Mouse (Mus musculus): Measurements from ENCODE around the gene Sertad4. TPM values are rescaled to one million over a fixed set of nuclear protein-coding genes. Genes with fewer than 3 reads are reported as not detected.

Sertad4 gene
- 10 to 100 TPM; 12.5 to 14.9 TPM for total RNA-seq (2021)

DNA sequence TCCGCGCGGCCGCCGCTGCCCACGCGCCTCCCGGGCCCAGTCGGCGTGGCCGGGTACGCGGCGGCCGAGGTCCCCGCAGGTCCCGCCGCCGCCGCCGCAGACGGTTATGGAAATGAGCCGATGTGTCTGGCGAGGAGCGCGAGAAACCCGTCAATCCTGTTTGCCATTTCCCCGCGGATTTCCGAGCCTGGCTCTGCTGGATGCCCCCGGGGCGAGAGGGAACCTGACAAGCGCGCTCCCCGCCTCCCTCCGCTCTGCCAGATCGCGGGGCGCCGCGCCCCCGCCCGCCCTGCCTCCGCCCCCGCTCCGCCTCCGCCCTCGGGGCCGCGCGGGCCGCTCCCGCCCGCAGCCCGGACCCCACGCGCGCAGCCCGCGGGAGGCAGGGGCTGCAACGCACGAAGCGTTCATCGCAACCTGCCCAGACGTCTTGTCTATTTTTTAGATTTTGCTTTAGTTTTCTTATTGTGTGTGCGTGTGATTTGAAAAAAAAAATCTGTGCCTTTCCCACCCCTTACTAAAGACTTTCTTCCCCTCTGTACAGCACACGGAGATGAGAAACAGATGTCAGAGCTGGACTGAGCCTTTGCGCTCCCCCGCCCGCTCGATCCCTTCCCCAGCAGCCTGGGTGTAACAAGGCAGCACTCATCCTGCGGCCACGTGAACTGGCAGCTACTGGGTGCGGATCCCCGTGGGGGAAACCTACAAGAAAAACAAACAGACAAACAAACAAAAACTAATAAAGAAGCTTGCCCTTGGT lies at the start of gene Sertad4:
Gene Sertad4, minus strand, starts transcription at position 283 of the 757 bp plus-strand sequence.
- DNase-seq = peak; percentile 26 to 31

DNA sequence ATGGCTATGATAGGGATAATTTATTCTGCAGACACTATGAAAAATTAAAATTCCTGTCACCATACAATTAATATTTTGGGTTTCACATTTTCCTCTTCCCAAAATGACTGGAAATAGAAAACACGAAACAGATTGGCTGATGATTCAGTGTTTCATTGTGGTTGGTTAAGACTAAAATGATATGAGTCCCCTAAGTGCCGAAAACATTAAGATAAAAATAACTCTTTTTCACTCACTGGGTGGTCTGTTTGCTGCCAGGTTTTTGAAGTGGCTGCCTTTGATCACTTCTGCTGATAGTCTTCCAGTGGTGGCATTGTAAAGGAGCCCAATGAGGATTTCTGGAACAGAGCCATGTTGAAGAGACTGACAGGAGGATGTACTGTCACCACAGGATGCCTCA lies 46.0 kb upstream of the Sertad4 start:
- no peak for DNase-seq

DNA sequence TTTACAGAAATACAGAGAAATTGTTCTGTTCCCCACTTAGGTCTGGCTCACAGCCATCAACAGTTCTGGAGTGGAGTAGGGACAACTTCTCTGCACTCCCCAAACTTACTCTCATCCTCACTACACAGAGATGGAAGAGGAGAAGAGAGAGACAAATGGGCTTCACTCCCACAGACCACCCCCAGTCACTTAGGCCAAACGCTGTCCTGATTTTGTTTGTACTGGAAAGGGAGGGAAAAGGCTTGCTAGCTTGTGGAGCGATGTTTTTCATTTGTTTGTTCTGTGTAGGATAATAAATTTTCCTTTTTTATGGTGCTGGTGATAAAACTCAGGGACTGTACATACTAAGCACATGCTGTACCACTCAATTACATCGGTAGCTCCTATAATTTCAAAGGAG lies 45.4 kb upstream of the Sertad4 start:
- DNase-seq = no peak

DNA sequence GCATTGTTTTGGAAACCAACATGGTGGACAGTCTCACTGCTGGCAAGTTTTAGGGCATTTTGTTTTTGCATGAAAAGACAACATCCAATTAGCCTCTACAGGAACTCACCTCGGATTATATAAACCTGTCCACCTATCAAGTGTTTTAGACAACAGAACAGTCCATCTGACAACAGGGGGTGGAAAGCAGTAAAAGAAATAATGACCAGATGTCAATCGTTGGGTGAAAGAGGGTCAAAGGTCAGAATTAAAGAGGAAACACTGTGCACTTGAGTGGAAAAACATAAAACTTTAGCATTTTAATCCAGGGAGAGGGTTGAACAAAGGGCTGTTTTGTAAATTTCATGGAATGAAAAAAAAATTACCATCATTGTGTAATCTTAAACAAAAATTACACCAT lies 43.2 kb upstream of the Sertad4 start:
- DNase-seq = no peak

DNA sequence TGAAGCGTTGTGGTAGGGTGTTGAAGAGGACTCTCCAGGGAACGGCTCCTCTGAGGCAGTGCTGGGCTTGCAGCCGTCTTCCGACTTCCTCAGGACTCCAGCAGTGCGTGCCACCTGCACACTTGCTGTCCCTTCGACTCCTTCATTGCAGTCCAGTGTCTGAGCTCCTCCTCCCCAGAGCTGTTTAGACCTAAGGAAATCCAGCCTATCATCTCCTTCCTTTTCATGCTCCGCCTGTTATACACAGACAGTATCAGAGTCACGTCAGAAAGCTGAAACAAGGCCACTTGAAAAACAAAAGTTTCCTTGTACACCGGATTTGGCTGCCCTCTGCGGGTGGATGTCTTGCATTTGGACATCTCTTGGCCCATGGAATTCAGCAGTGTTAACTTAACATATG lies 41.7 kb upstream of the Sertad4 start:
- no peak for DNase-seq

DNA sequence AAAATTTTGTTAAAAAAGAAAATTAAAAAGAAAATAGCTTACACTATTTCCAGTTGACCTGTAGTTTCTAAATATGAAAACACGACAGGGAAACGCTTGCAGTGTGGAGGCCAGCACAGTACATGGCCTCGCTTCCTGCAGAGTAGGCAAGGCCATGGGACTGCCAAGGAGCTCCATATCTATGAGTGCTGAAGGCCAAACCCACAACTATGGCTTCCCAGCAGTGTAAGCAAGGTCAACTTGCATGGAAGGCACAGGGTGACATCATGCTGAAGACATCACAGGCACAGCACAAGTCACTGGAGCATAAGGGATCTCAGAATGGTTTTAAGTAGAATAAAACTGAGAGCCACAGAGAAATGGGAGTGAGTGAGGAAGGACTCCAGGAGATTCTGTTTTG lies 40.5 kb upstream of the Sertad4 start:
- no peak for DNase-seq

DNA sequence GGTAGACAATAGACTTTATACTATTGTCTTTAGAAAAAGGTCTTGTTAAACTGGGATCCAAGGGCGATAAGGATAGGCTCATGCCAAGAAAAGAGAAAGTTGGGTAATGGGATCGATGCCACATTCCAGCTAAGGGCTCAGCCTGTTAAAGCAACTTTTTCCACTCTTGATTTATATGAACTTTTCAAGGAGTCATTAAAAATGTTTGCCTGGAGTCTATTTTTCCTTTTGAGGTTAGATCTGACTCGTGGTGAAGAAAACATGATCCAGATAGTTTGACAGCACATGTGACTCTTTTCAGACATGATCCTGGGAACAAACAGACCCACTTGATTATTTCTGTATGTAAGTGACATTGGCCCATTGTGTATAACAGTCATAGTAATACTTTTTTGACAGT lies 35.2 kb upstream of the Sertad4 start:
- no peak for DNase-seq

DNA sequence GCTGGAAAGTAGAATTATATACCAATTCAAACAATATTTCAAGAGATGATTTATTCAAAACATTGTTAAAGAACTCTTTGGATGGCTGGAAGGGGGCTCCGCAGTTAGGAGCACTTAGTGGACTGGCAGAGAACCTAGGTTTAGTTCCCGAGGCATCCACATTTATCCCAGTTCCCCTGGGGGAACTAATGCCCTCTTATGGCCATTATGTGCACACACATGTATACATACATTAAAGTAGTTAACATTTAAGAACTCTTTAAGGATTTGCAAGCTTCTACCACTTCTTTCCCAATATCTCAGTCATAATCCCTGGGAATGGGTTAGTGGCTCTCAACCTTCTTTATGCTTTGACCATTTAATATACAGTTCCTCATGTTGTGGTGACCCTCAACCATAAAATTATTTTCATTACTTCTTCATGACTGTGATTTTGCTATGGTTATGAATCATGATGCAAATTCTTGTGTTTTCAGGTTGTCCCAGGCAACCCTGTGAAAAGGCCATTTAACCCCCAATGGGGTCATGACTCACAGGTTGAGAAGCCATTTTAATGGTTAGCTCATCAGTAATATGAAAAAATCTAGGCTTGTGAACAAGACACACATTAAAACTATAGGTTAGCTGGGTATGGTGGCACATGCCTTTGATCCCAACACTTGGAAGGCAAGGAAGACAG lies 27.2 kb upstream of the Sertad4 start:
- no peak for DNase-seq

DNA sequence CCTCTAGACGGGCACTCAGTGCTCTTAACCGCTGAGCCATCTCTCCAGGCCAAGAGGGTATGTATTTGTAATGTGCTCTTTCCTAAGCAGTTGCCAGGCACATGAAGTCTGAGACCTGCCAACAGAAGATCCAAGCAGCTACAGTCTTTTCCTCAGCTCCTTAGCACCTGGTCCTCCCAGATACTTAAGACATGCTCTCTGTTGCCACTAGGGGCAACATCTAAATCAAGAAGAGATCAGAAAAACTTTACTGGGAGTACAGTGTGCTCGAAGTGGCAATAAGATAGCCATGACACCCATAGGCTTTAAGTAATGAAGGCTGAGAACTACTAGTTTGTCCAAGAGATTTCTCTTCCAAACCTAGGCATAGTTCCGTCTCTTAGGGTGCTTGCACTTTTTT lies 24.6 kb upstream of the Sertad4 start:
- no peak for DNase-seq

DNA sequence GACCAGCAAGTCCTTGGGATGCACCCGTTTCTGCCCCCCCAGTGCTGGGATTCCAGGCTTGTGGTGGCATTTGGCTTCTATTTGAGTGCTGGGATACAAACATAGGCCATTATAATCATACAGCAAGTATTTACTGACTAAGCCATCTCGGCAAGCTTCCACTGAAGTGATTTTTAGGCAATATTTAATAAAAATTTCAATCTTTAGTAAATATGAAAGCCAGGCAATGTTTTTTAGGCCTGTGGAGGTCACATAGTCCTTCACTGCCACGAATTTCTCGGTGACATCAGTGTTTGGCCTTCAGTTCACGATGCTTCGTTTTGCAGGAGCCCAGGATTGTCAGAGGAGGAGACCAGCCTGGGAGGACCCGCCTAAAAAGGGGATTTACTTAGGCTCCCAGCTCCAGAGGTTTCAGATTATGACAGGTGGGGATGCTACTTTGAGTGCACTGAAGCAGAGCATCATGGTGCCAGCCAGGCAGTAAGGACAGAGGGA lies 23.6 kb upstream of the Sertad4 start:
- no peak for DNase-seq

DNA sequence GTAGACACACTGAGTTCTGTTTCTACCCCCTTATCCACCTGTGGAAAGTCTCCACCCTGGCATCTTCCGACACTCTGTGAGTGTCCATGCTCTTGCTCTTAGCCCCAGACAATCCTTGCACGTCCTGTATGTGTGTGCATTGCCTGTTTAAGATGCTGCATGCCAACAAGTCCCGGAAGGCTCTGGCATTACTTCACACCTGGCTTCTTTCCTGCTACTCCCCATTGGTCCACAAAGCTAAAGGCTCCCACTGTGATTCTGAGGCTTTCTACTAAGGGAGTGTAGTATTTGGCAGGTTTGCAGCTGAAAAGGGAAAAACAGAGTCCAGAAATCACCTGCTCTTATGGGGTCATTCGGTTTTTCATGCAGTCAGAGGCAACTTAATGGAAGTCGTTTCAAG lies 17.3 kb upstream of the Sertad4 start:
- DNase-seq = no peak

DNA sequence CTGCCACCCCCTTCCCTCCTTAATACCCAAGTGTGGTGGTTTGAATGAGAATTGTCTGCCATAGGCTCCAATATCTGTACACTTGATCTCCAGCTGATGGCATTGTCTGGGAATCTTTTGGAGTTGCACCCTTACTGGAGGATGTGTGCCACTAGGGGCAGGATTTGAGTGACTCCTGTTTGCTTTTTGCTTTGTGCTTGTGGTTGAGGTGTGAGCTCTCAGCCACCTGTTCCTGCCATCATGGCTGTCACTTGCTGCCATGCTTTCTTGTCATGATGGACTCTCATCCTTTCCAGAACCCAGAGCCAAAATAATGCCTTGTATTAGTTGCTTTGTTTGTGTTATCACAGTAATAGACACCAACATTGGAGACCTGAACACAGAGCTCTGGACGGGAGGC lies 14.2 kb upstream of the Sertad4 start:
- DNase-seq = no peak

DNA sequence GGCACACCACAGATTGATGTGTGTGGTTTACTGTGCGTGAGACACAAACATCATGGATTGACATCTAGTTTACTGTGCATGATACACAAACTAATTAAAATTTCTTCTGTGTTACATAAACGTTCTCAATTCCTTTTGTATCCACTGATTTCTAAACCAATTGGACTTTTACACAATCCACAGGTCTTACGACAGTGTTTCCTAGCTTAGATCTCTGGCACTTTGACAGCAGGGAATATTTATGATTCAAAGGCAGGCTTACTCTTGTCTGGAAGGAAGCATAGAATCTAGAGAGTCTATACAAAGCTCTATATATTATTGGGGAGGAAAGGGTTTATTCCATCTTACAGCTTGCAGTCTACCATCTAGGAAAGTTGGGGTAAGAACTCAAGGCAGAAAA lies 8.9 kb upstream of the Sertad4 start:
- DNase-seq = no peak

DNA sequence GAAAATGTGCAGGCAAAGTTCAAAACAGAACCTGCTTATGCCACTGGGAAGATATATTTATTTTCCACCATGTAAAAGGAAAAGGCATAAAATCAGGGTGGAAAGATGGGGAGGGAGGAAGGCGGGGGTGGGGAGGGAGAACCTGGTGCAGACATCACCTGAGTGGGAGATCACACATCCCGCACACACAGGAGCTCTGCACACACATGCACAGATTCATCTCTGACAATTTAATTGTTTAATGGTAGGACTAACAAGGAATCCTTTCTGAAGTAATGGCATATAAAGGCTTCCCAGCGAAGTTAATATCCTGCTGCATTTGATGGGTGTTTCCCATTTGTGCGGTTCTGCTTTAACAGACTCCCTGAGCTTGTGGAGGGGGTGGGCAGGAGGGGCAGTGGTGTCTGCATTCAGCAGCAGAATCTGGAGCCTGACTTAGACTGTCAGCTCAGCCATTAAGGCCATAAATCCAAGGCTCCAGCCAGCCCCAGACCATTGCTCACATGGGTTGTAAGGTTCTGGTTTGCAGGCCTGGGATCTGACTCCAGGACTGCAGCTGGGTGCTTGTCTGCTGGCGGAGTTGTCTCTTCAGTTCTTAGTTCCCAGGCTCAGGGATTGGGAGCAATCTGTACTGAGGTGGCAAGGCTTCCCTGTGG lies 5.9 kb upstream of the Sertad4 start:
- no peak for DNase-seq

DNA sequence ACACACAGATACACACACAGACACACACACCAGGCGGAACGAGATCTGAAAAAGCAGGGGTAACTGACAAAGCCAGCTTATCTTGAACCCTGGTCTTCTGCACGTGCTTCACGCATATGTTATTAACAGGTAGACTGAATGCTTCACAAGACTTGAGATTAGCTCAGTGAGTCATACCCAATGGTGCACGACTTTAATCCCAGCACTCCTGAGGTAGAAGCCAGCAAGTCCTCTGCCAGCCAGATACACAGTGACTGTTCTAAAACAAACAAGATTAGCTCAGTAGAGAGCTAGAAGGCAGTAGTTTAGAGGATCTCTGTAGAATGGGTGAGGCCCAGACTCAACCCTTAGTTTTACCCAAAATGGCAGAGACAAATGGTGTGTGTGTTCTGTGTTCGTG lies 4.7 kb upstream of the Sertad4 start:
- no peak for DNase-seq

DNA sequence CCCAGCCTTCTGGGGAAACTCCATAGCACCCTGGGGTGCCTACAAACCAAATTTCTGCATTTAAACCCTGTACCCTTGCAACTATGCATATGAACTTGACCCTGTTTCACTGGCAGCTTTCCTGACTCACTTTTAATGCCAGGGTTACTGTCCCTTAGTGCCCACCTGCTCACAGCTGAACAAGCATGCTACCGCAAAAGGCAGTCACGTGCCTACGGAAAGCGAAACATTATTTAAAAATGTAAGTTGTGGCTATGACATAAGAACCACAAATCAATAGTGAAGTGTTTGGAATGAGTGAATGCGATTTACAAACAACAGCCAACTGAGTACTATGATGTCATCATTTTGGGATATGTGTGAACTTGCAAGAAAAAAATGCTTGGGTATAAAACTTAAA lies 2.0 kb upstream of the Sertad4 start:
- no peak for DNase-seq

DNA sequence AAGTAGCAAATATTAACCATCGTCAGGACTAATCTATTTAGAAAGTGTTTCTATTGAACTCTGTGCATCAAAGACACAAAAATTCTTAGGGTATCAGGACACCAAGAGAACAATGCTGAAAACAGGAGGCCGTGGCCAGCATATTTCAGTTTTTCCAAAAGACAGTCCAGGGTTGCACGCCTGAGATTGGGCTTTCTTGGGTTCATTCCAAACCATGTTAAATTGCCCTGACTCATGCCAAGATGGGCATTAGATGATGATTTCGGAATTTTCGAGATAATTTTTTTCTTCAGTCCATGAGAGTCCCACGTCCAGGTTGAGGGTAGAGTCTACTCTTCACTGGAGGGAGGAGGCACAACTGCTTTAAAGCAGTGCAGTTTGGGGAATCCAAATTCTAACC lies 1.4 kb upstream of the Sertad4 start:
- no peak for DNase-seq

DNA sequence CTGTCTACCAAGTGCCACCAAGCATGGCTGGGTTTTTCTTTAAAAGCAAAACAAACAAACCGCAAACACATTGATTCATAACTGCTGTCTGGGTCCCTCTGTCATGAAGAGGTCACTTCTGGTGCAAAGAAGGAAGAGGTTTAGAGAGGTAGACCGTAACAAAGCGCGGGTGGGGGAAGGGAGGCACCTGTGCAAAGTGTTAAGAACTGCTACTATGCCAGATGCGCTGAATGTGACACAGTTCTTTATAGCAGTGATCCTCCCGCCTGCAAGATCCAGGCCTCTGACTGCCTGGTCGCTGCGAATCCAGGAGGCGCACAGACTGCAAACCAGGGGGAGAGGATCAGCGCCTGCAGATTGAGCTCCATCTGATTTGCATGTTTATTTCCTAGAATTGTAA lies 855 bp upstream of the Sertad4 start:
- no peak for DNase-seq

DNA sequence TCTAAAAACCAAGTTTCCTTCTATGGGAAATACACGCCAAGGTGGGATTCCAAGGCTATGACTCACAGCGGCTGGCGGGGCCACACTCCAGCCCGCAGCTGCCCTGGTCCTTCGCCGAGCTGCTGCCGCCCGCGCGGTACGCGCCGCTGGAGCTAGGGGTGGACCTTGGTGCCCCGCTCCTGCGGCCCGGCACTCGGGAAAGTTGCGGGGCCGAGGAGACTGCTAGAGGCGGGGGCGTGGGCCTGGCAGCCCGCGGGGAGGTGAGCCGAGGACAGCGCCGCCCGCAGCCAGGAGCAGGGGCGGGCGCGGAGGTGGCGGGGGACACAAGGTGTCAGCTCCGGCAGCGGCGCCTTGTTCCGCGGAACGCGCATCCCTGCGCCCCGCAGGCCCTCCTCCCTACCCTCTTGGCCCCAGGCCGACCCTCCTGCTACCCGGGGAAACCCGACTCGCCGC lies 711 bp downstream of the Sertad4 start:
- DNase-seq = peak; percentile 35 to 49

DNA sequence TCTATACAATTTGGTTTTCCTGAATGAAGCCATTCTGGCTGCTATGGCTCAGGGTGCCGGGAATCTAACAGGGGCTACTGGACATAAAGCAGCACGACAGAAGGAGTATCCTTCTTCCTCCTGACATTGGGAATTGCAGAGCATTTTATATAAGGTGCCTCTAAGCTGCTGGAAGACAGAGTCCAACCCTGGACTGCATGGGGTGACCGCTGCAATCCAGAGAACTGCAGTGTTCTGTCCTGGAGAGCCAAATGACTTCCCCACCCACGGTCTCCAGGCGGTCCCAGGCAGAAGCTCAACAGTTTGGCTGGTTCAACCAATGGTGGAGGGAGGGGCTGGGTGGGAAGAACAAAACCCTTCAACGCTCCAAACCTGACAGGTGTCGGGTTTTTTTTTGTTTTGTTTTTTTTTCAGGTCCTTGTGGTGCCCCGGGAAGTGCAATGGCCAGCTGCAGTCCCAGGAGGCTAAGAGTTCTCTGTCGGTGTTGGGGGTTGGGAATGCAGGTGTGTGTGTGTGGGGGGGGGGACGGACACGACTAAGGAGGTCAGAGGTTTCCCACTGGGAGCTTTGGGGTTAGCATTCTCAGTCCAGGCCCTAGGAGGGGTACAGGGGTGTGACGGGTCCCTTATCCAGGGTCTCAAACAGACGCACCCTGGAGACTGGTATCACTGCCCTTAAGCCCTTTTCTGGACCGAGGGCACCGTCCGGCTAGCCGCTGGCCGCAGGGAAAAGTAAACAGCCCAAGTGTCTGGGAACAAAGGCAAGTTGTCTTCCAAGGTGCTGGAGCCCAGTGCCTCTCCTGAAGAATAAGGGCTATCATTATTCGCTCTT lies 1.4 kb downstream of the Sertad4 start:
- DNase-seq = no peak

DNA sequence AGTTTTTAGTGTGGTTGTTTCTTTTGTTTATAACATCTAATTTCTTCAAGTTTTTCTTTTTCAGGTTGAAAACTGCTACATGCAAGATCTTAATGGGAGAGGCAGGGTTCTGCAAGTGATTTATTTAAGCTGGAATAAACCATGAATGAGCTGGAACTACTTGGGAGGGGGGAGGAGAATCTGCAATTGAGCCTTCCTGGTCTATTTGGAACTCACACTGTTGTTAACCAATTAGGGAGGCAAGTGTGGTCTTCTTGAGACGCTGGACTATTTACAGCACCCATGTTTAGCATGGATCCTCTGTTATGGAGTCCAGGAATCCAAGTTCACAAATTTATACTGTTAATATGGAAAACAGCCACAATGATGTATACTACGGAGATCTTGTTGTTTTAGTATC lies 2.1 kb downstream of the Sertad4 start:
- DNase-seq = no peak

DNA sequence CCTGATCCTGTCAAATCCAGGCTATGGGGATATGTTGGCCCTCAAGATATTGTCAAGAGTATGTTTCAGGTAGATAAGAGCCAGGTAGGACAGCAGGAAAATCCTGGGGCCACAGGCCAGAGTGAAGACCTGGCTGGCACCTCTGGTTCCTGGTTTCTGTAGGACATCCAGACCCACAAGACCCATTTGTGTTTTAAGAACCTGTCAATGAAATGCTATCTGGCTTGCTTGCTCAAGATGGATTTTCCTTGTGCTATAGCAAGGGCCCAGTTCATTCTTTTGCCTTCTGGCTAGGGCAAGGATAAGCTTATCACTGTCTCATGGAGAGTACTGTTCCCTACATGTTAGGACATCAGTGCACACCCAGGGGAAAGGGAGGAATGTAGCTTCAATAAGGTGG lies 3.5 kb downstream of the Sertad4 start:
- no peak for DNase-seq

DNA sequence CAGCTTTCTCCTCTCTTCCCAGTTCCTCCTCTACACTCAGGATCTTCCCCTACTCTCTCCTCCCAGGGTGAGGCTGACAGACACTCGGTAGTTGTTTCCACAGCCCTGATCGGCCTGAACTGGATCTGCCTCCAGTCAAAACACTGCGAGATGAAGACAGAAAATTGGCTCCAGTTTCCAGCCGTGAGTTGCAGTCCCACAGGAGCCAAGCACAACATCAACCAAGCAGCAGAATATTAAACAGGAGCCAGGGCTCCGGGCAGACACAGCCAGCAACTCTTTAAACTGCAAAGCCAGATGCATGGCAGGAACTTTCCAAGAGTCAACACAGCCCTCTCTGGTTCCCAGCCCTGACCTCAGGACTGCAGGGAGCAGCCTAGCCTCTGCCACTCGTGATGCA lies 3.9 kb downstream of the Sertad4 start:
- DNase-seq = peak; percentile 21 to 26

All from layer of hippocampus, postnatal 36 days (tissue).